Mouse (Mus musculus) right cerebral cortex, postnatal 14 days (tissue): ENCODE measurements at regions not wholly inside any gene's neighbourhood (a gene's known extent, or its start where the extent isn't known, plus 50 kb on each side); places are given as distances from the start of the nearest gene placed in this dataset.

Source experiments
- DNase-seq: peaks from one replicate; pipeline ENCODE4 v3.0.0; 2022

- DNase-seq, result no peak
Observed at GRCm38 (mm10) chr8:115544067-115544466, 163.5 kb downstream of the Maf start.

DNA sequence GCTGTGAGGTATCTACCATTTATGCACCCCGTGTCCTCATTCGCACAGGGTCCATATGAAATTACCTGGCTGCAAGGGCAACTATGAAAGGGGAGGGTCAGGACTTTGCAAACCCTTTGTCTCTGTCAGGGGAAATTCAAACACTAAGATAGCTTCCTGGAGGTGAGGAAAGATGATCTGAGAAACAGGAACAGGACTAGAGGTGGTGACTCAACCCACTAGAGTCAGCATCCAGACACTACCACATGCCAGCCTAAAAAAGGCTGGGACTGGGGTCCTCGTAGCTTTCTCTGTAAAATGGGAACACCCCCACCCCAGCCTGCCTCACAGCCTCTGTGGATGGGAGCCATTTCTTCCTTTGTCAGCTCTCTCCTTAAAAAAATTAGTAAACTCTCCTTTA is 164.7 kb downstream of the Maf start:
- DNase-seq, result no peak

GRCm38 (mm10) chr8:115539600-115539999 is 168.0 kb downstream of the Maf start:
- no peak for DNase-seq

DNA sequence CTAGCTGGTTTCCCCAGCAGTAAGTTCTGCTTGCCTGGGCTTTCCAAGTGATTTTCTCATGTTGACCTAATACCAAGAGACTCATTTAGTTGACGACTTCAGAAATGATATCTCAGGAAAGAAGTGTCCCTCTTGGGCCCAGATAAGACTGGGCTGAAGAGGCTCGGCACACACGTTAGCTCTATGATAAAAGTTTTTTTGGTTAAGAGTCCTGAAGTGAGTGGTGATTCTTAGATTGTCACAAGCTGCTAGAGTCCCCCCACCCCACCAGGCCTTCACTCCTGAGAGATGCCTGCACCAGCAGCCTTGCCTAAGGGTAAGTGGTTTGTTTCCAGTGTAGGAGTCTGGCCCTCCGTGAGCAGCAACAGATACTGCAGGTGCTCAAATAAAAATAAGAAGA is 169.4 kb downstream of the Maf start:
- DNase-seq, result no peak

GRCm38 (mm10) chr8:115537761-115538160 is 169.8 kb downstream of the Maf start:
- DNase-seq, result no peak

- no peak for DNase-seq
Observed at GRCm38 (mm10) chr8:115536554-115537346, 170.8 kb downstream of the Maf start.

DNA sequence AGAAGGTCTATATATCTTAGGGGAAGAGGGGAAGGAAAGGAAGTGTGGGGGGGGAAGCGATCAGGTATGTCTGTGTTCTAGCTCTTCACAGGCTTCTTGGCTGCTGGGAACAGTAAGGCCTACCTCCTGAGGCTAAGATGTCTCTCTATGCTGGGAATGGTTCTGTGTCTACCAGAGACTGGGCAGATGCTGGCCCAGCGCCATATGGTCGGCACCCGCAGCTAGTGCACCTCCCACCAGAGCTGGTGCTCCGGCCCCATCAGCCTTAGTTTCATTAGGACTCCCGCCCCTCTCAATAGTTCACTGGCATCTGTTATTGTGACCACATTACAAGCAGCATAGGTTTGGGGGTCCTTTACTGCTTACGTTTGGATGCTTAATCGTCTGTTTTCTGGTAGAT is 171.6 kb downstream of the Maf start:
- no peak for DNase-seq

DNA sequence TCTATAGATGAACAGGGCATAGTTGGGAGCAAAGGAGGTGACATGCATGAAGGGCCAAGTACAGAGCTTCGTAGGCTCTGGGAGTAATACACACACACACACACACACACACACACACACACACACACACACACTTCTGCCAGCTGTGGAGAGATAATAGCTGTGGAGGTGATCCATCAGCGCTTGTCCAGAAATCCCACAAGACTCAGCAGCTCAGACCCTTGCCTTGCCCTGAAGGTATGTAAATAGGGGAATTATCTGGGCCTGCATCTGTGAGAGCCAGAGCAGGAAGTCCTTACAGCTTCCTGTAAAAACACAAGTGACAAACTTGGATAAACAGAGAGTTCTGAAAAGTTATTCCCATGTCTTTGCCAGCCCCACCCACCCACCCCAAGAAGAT is 173.6 kb downstream of the Maf start:
- no peak for DNase-seq

GRCm38 (mm10) chr8:115531343-115531742 is 176.3 kb downstream of the Maf start:
- no peak for DNase-seq

DNA sequence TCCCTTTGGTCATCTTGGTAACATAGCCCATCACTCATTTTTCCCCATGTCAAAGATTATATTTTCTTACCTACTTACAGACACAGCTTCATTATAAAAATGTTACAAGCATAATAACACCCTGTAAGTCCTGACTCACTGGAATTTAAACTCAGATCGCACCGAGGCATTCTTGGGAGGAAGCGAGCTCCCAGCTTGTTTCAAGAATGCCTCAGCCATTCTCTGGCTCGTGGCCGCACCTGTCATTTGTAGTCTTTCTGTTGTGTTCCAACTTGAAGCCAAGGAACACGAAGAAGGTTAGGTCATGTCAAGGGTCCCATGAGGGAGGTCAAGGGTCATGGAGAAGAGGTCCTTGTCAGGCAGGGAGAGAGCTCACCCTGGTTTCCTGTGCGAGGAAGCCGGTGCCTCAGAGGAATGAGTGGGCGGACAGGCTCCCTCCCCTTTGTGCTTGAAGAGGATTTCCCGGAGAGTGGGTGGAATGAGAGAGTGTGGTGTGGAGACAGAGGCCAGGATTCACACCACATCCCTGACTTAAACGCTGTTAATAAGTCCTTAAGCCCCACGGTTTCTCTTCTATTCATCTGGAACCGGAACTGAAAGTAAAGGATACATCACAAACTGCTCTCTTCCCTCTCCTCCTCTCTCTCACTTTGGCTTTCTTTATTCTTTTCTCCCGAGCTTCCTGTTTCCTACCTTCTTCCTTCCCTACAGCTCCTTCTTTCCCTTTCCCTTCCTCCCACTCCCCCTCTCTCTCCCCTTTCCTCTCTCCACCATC is 177.8 kb downstream of the Maf start:
- DNase-seq, result no peak

DNA sequence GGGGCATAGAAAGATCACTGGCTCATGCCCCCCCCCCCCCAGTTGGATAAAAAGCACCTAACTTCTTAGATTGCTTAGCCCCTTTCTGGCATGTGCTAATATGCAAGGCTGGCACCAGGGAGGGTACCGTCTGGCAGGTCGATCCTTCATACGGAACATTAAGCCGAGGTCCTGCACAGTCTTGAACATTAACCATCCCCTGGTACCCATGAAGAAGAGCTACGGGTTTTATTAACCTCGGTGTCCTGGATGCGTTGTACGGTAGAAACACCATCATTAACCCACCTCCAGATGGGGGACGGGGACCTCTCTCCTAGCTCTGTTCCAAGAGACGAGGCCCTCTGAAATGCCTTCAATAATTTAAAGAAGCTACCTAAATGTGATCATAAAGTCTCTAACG is 178.7 kb downstream of the Maf start:
- DNase-seq, result no peak

DNA sequence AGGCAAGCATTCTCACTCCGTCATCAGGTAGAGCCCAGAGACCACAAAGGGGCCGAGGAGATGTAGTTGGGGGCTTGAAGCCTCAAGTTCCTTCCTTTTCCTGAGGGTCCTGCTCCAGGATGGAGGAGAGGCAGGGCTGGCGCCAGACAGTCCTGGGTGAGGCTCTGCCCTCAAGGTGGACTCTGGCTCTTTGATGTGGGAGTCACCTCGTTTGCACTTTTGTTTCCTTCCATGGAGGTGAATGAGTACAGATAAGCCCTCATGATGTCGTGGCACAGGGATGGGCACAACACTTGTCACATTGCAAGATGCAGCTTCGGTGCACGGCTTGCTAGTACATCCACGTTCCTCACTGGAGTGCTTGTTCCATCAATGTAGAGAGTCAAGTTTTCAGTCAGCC is 182.4 kb downstream of the Maf start:
- no peak for DNase-seq

GRCm38 (mm10) chr8:115524713-115525112 is 182.9 kb downstream of the Maf start:
- DNase-seq, result no peak

GRCm38 (mm10) chr8:115522527-115522926 is 185.1 kb downstream of the Maf start:
- no peak for DNase-seq

DNA sequence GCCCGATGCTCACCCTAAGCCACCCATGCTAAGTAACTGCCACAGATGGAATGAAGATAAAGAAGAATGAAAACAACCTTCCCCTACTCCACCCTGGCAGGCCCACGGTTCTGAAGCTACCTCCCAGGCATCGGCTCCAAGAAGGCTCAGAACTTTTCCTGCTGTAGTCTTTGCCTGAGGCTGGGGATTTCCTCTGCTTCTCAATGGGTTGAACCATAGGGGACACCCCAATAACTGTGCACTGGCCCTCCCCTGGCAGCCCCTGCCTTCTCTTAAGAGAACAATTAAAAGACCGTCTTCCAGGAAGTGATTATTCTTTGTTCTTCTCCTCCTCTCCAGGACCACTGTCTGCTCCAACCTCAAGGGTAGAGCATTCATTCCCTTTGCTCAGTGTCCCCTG is 191.9 kb downstream of the Maf start:
- no peak for DNase-seq

- no peak for DNase-seq
Observed at GRCm38 (mm10) chr8:115514485-115514884, 193.1 kb downstream of the Maf start.

DNA sequence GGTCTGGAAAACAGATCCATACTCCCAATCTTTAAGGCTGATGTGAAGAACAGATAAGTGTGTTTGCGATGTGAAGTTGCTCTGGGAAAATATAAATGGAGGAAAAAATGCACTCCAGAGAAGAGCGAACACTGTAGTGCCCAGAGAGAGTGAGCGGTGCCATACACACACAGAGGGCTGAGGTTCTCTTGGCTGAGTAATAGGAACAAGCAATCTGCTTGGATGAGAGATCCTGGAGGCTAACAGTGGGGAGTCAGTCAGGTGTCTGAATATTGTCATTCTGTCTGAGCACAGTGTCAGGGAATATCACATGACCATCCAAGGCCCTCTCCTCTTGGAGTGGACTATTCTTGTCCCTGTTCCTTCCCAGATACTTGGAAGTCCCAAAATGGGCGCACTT is 200.4 kb downstream of the Maf start:
- no peak for DNase-seq

DNA sequence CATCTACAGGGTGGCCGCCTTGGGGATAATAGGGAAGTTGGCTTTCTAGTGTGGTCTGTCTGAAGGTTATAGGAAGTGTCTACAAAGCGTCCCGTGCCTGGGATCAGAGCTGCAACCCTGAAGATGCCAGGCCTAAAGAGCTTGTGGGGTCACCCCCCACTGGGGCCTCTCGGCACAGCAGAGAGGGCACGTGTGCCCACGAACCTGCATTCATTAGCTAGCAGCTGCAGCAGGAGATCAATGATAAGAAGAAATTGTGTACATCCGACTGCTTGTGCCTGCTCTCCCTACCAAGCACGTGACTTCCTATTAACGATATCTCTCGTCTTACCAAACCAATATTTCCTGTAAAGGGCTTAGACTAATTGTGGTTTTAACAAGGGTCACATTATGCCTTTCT is 200.9 kb downstream of the Maf start:
- no peak for DNase-seq

DNA sequence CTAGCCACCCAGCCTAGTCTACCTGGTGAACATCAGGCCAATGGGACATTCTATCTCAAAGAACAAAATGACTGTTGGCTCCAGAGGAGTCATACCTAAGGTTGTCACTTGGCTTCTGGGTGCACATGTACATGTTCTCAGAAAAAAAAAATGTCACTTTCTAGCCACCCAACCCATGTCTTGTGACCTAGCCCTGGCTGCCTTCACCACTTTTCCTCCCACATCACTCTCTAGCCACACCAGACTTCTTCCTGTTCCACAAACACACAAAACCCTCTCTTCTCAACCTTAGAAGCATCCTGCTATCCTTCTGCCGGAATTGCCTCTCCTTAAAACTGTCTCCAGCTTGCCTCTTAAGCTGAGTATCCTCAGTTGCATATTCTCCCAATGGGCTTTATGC is 211.6 kb downstream of the Maf start:
- DNase-seq, result no peak

- DNase-seq, result no peak
Observed at GRCm38 (mm10) chr8:115494353-115494752, 213.2 kb downstream of the Maf start.

GRCm38 (mm10) chr8:115486904-115487303 is 220.7 kb downstream of the Maf start:
- no peak for DNase-seq

DNA sequence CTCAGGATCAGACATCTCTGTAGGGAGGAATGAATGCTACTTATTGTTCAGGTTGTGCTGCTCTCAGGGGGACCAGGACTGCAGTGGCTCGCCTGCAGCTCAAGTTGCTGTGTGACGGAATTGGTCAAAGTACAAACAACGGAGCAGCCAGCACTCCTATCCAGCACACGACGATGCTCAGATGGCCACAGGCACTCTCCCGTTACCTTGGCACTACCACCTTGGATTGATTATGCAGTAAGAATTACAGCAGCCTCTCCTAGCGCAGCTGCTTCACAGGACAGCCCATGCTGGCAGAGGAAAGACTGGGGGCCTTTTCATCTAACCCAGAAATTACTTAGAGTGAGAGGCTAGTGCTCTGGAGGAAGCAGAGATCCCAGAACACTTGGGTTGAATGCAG is 226.5 kb downstream of the Maf start:
- DNase-seq, result no peak

DNA sequence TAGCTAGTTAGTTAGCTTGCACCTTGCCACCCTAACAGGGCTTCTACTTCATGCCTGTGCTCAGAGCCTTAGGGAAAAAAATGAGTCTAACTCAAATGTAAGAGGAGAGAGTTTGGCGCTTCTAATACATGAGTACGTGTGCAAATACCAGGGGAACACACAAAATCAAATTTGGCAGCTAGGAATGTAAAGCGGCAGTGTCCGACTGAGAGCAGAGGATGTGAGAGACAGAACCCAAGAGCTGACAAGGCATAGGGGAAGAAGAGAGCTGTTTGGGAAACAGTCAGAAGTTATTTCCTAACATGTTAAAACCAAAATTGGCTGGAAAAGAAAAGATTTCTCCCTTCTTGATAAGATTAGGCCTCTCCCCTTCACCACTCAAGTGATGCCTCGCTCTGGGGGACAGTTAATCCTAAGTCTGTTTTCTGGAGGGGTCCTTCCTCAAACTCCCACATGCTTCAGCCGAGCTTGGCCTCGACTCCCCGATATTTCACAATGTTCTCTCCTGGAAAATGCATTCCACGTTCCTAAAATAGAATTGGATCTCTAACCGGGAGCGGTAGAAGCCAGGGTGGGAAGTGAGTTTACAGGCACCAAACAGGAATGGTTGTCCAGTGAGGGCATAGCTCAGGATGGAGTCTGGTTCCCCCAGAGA is 229.1 kb downstream of the Maf start:
- DNase-seq, result no peak

DNA sequence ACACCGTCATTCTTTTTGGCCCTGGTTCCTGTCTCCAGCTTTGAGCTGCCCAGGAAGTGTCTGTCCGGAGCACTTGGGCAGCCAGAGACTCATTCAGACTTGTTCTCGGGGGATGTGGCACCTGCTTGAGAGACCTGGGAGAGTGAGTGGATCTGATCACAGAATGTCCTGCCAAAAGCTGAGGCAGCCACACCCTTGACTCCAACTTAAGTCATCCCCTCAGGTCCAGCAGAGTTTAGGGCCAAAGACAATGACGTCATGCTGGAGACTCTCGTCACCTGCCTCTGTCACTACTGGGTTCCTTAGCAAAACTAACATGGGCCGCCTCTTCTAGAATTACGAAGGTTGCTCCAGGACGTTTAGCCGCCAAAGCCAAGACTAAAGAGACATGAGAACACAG is 231.5 kb downstream of the Maf start:
- DNase-seq, result no peak
